In the genomic region with DNA sequence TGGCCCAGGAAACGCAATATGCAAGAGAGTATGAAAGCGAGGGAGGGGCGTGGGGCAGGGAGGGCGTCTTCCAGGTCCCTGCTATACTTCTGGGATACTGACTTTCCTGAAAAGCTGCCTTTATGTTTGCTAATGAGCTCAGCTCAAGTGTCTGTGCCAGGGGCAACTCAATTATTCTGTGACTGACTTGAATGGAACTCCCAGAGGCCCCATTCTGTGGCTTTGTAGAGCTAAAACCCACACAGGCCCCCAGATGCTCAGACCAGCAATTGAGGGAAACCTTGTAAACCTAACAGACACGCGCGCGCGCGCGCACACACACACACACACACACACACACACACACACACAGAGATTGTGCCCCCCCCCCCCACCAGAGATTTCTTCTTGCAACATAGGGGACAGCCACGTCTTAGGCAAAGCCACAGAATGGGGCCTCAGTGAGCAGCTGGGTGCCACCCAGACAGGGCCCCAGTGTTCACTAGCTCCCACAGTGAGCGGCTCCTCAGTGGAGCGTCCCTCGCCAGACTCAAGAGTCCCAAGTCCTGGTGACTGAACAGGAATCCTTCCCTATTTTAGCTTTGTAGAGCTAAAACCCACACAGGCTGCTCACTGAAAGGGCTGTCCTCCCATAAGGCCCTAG, we compare ENCODE assay signal across 11 mouse cellular contexts. TPM values are rescaled to one million over a fixed set of nuclear protein-coding genes. Genes with fewer than 3 reads are reported as not detected.
DNase-seq lines count a peak whose midpoint lies in the region; ATAC-seq and TF ChIP-seq lines count a peak whose summit lies in the region.
"Had no signal": no experiment of that assay in that cellular context is flagged by ENCODE, and none has a peak within 500 bp of the region (broad histone marks: within the 10 kb centered on the region; RNA-seq: fewer than 3 reads in every experiment).

No protein-coding gene starts in this region.

- H3K36me3 ChIP-seq in forebrain, embryonic 11.5 days (ENCODE audit: control insufficient read depth, insufficient read depth, low read length) = no peaks in the 10 kb centered on the region
- H3K36me3 ChIP-seq in hindbrain, postnatal 0 days (ENCODE audit: insufficient read depth, low read length) = no peaks in the 10 kb centered on the region
- no peaks in the 10 kb centered on the region for H3K36me3 ChIP-seq in heart, embryonic 12.5 days
- H3K36me3 ChIP-seq: lung, embryonic 15.5 days had no signal

- peak overlapping the region; percentile 34 for H3K4me2 ChIP-seq in forebrain, embryonic 11.5 days (ENCODE audit: low read depth, low read length, severe bottlenecking)
- no peak overlapping the region for H3K4me2 ChIP-seq in hindbrain, postnatal 0 days (ENCODE audit: low read depth, low read length)
- H3K4me2 ChIP-seq in heart, embryonic 12.5 days = no peak overlapping the region
- H3K4me2 ChIP-seq: lung, embryonic 15.5 days had no signal

- no peaks in the 10 kb centered on the region for H3K9me3 ChIP-seq in forebrain, embryonic 11.5 days (ENCODE audit: control insufficient read depth, low read length)
- H3K9me3 ChIP-seq in hindbrain, postnatal 0 days (ENCODE audit: low read length) = no peaks in the 10 kb centered on the region
- no peaks in the 10 kb centered on the region for H3K9me3 ChIP-seq in heart, embryonic 12.5 days (replicated peaks)
- H3K9me3 ChIP-seq: lung, embryonic 15.5 days had no signal

- peaks cover 20% of the 10 kb centered on the region for H3K27me3 ChIP-seq in forebrain, embryonic 11.5 days (ENCODE audit: control insufficient read depth, insufficient read depth, low read length)
- H3K27me3 ChIP-seq in hindbrain, postnatal 0 days (ENCODE audit: insufficient read depth, low read length) = 0 out of 2 replicates have a peak, but pooled peaks cover 4% of the 10 kb centered on the region
- H3K27me3 ChIP-seq in heart, embryonic 12.5 days (replicated peaks) = no peaks in the 10 kb centered on the region
- H3K27me3 ChIP-seq: lung, embryonic 15.5 days had no signal

- 9% methylated on average over 15 of the region's 15 CpGs for WGBS in forebrain, embryonic 11.5 days
- 16% methylated on average over 15 of the region's 15 CpGs for WGBS in hindbrain, postnatal 0 days
- WGBS in heart, embryonic 12.5 days = 77% methylated on average over 15 of the region's 15 CpGs

- H3K27ac ChIP-seq in forebrain, embryonic 11.5 days (ENCODE audit: low read depth, low read length) = no peak overlapping the region; the same call in 1 of the 2 replicates
- peak overlapping the region; percentile 54; the same call in 1 of the 2 replicates for H3K27ac ChIP-seq in hindbrain, postnatal 0 days
- H3K27ac ChIP-seq in heart, embryonic 12.5 days (ENCODE audit: poor library complexity, severe bottlenecking) = no peak overlapping the region
- H3K27ac ChIP-seq: lung, embryonic 15.5 days had no signal

- TF ChIP-seq CTCF in hindbrain, postnatal 0 days (IDR thresholded peaks at IDR 0.05; ENCODE audit: low read depth) = no peak

- no peak overlapping the region for H3K4me3 ChIP-seq in forebrain, embryonic 11.5 days (ENCODE audit: low read depth, low read length)
- no peak overlapping the region for H3K4me3 ChIP-seq in hindbrain, postnatal 0 days (ENCODE audit: low read length)
- no peak overlapping the region for H3K4me3 ChIP-seq in heart, embryonic 12.5 days
- H3K4me3 ChIP-seq: lung, embryonic 15.5 days had no signal

- H3K4me1 ChIP-seq in forebrain, embryonic 11.5 days (replicated peaks; ENCODE audit: control insufficient read depth, insufficient read depth, low read length) = peaks cover 15% of the 10 kb centered on the region
- 0 out of 2 replicates have a peak, but pooled peaks cover 3% of the 10 kb centered on the region for H3K4me1 ChIP-seq in hindbrain, postnatal 0 days (ENCODE audit: insufficient read depth, low read length)
- 0 out of 2 replicates have a peak, but pooled peaks cover 7% of the 10 kb centered on the region for H3K4me1 ChIP-seq in heart, embryonic 12.5 days (replicated peaks)
- H3K4me1 ChIP-seq: lung, embryonic 15.5 days had no signal

- no peak overlapping the region for H3K9ac ChIP-seq in forebrain, embryonic 11.5 days (ENCODE audit: low read length)
- H3K9ac ChIP-seq in hindbrain, postnatal 0 days (replicated peaks; ENCODE audit: low read length) = no peak overlapping the region
- H3K9ac ChIP-seq in heart, embryonic 12.5 days = no peak overlapping the region
- H3K9ac ChIP-seq: lung, embryonic 15.5 days had no signal

- peak; percentile 83 for ATAC-seq in forebrain, embryonic 11.5 days (replicated peaks; ENCODE audit: low FRiP score)
- peak; percentile 87 for ATAC-seq in hindbrain, postnatal 0 days
- no peak for ATAC-seq in heart, embryonic 12.5 days (ENCODE audit: insufficient number of reproducible peaks, low FRiP score)

- DNase-seq in embryo, embryonic 10 days (ENCODE audit: low spot score) = peak; percentile 70
- peak; percentile 75 for DNase-seq in forebrain, embryonic 11.5 days (ENCODE audit: low spot score)
- peak; percentile 79 for DNase-seq in hindbrain, postnatal 0 days (ENCODE audit: low spot score)
- DNase-seq in neural tube, embryonic 10.5 days (ENCODE audit: extremely low spot score, low spot score) = peak; percentile 40
- no peak for DNase-seq in right cerebral cortex, adult 2 months (ENCODE audit: low spot score in 2 of 2)
- DNase-seq in adrenal gland, adult 18-20 months (ENCODE audit: low spot score in 2 of 2) = no peak
- no peak for DNase-seq in heart, adult 11 months
- DNase-seq: adrenal gland, postnatal 10 days; thymus, postnatal 4 days had no signal

RNA-seq across cellular contexts. Expression of a gene that starts 36.1 kb away (rescaled TPM):
- polyA plus RNA-seq in forebrain, embryonic 11.5 days (2014; fragmentation: Nextera tagmentation; extraction: Ambion mirVana) = 122 and 134 TPM in 2 replicates
- total RNA-seq in hindbrain, postnatal 0 days (2014; rRNA removed) = 27.5 and 34.8 TPM in 2 replicates
- 76.8 and 77.5 TPM in 2 replicates for polyA plus RNA-seq in hindbrain, postnatal 0 days (2015; fragmentation: Nextera tagmentation; extraction: Ambion mirVana)
- 100 to 1,000 TPM; 108 to 120 TPM for total RNA-seq in adrenal gland, adult 18-20 months (2021)
- polyA plus RNA-seq in heart, embryonic 12.5 days (2016; fragmentation: Nextera tagmentation; extraction: Ambion mirVana) = 112 and 118 TPM in 2 replicates

RNA-seq across cellular contexts. Expression of a gene that starts 38.8 kb away (rescaled TPM):
- 3.7 and 4.4 TPM in 2 replicates for polyA plus RNA-seq in forebrain, embryonic 11.5 days (2014; fragmentation: Nextera tagmentation; extraction: Ambion mirVana)
- total RNA-seq in hindbrain, postnatal 0 days (2014; rRNA removed) = 3.9 and 5.2 TPM in 2 replicates
- 3.6 and 4.8 TPM in 2 replicates for polyA plus RNA-seq in hindbrain, postnatal 0 days (2015; fragmentation: Nextera tagmentation; extraction: Ambion mirVana)
- total RNA-seq in adrenal gland, adult 18-20 months (2021) = 1 to 10 TPM in 1 of 2 experiments, under 1 TPM in 1; 0.54 to 1.1 TPM
- 0.98 and 1.1 TPM in 2 replicates for polyA plus RNA-seq in heart, embryonic 12.5 days (2016; fragmentation: Nextera tagmentation; extraction: Ambion mirVana)

Comparison
In these comparisons a context has a peak if more than half of its experiments do, and no peak if none do; other contexts are left out.
1. DNase-seq: peak in embryo, embryonic 10 days (single experiment), forebrain, embryonic 11.5 days (single experiment), hindbrain, postnatal 0 days (single experiment) and neural tube, embryonic 10.5 days (single experiment); none in right cerebral cortex, adult 2 months (0 of 2), adrenal gland, adult 18-20 months (0 of 2) and heart, adult 11 months (single experiment).